In genomic region chr5:40733844-40734566, GRCm38 (mm10) we compare ENCODE assay signal across 15 mouse cellular contexts.
DNase-seq lines count a peak whose midpoint lies in the region; ATAC-seq and TF ChIP-seq lines count a peak whose summit lies in the region.
"Had no signal": no experiment of that assay in that cellular context is flagged by ENCODE, and none has a peak within 500 bp of the region (broad histone marks: within the 10 kb centered on the region; RNA-seq: fewer than 3 reads in every experiment).

No protein-coding gene starts in this region.

- TF ChIP-seq CTCF in kidney, postnatal 0 days (IDR thresholded peaks at IDR 0.05; ENCODE audit: low read depth): no peak
- TF ChIP-seq CTCF in Patski (IDR thresholded peaks at IDR 0.05): no peak
- TF ChIP-seq CTCF in forebrain, postnatal 0 days (IDR thresholded peaks at IDR 0.05; ENCODE audit: low read depth): no peak

- H3K27ac ChIP-seq in kidney, postnatal 0 days: no peak overlapping the region
- H3K27ac ChIP-seq in kidney, embryonic 15.5 days: no peak overlapping the region
- no peak overlapping the region for H3K27ac ChIP-seq in forebrain, postnatal 0 days (ENCODE audit: low read depth, low read length)
- H3K27ac ChIP-seq: embryonic facial prominence, embryonic 13.5 days; gastrocnemius, adult 2 months; hindbrain, embryonic 15.5 days; limb, embryonic 10.5 days; lung, embryonic 15.5 days had no signal

- H3K36me3 ChIP-seq in kidney, postnatal 0 days (ENCODE audit: insufficient read depth, low read length): no peaks in the 10 kb centered on the region
- no peaks in the 10 kb centered on the region for H3K36me3 ChIP-seq in kidney, embryonic 15.5 days
- H3K36me3 ChIP-seq in forebrain, postnatal 0 days (ENCODE audit: insufficient read depth): no peaks in the 10 kb centered on the region
- H3K36me3 ChIP-seq: embryonic facial prominence, embryonic 13.5 days; hindbrain, embryonic 15.5 days; limb, embryonic 10.5 days; lung, embryonic 15.5 days had no signal

- POLR2A ChIA-PET in Patski (lab: Charles Lee): no interaction called here

- CTCF ChIA-PET in Patski (lab: Charles Lee): no interaction called here

- no peak overlapping the region for H3K4me3 ChIP-seq in kidney, postnatal 0 days (replicated peaks; ENCODE audit: low read depth, low read length)
- H3K4me3 ChIP-seq in kidney, embryonic 15.5 days (replicated peaks): no peak overlapping the region
- no peak overlapping the region for H3K4me3 ChIP-seq in forebrain, postnatal 0 days (ENCODE audit: low read depth, low read length)
- H3K4me3 ChIP-seq: embryonic facial prominence, embryonic 13.5 days; gastrocnemius, adult 2 months; hindbrain, embryonic 15.5 days; limb, embryonic 10.5 days; lung, embryonic 15.5 days had no signal

- in situ Hi-C loops in Patski (cut with MboI; ENCODE audit: low pct_unique_long_range_greater_than_20kb): no loop called here

- peak; percentile 42 for ATAC-seq in frontal cortex, adult (ENCODE audit: low TSS enrichment)
- ATAC-seq in kidney, postnatal 0 days (replicated peaks; ENCODE audit: low FRiP score, low read depth): no peak
- ATAC-seq in kidney, embryonic 15.5 days (replicated peaks; ENCODE audit: low FRiP score): no peak
- ATAC-seq in Patski: peak; percentile 21
- peak; percentile 34; the same call in 1 of the 2 replicates for ATAC-seq in forebrain, postnatal 0 days

- WGBS in kidney, postnatal 0 days: 77% methylated on average over 2 of the region's 2 CpGs
- 88% methylated on average over 2 of the region's 2 CpGs for WGBS in kidney, embryonic 15.5 days
- WGBS in forebrain, postnatal 0 days: 43% methylated on average over 2 of the region's 2 CpGs

- no peaks in the 10 kb centered on the region for H3K4me1 ChIP-seq in kidney, postnatal 0 days (replicated peaks; ENCODE audit: insufficient read depth, low read length)
- no peaks in the 10 kb centered on the region for H3K4me1 ChIP-seq in kidney, embryonic 15.5 days
- no peaks in the 10 kb centered on the region for H3K4me1 ChIP-seq in forebrain, postnatal 0 days (ENCODE audit: insufficient read depth)
- H3K4me1 ChIP-seq: embryonic facial prominence, embryonic 13.5 days; hindbrain, embryonic 15.5 days; limb, embryonic 10.5 days; lung, embryonic 15.5 days had no signal

- no peak overlapping the region for H3K9ac ChIP-seq in kidney, postnatal 0 days (ENCODE audit: low read depth, low read length)
- H3K9ac ChIP-seq in kidney, embryonic 15.5 days: no peak overlapping the region
- H3K9ac ChIP-seq in forebrain, postnatal 0 days: no peak overlapping the region
- H3K9ac ChIP-seq: embryonic facial prominence, embryonic 13.5 days; hindbrain, embryonic 15.5 days; lung, embryonic 15.5 days had no signal

- H3K27me3 ChIP-seq in kidney, postnatal 0 days (ENCODE audit: insufficient read depth, low read length): no peaks in the 10 kb centered on the region
- H3K27me3 ChIP-seq in kidney, embryonic 15.5 days: no peaks in the 10 kb centered on the region
- H3K27me3 ChIP-seq in Patski: no peaks in the 10 kb centered on the region
- no peaks in the 10 kb centered on the region for H3K27me3 ChIP-seq in forebrain, postnatal 0 days (ENCODE audit: insufficient read depth, low read length)
- H3K27me3 ChIP-seq: embryonic facial prominence, embryonic 13.5 days; hindbrain, embryonic 15.5 days; lung, embryonic 15.5 days had no signal

- no peak overlapping the region for H3K4me2 ChIP-seq in kidney, postnatal 0 days (ENCODE audit: low read length)
- H3K4me2 ChIP-seq in kidney, embryonic 15.5 days: no peak overlapping the region
- H3K4me2 ChIP-seq in forebrain, postnatal 0 days (ENCODE audit: low read depth): no peak overlapping the region
- H3K4me2 ChIP-seq: embryonic facial prominence, embryonic 13.5 days; hindbrain, embryonic 15.5 days; lung, embryonic 15.5 days had no signal

- DNase-seq in frontal cortex, postnatal 14 days (ENCODE audit: low spot score in 2 of 2): no peak
- peak; percentile 64 for DNase-seq in kidney, postnatal 0 days (ENCODE audit: low spot score)
- DNase-seq in Patski (ENCODE audit: low read depth, low spot score): no peak
- DNase-seq in forebrain, postnatal 0 days: peak; percentile 76
- no peak for DNase-seq in testis, postnatal 10 days (ENCODE audit: low spot score)
- no peak for DNase-seq in gastrocnemius, adult 18-20 months (ENCODE audit: low spot score)
- DNase-seq: adrenal gland, postnatal 14 days; cerebellum, adult 11-12 months; gastrocnemius, adult 2 months had no signal

- no peaks in the 10 kb centered on the region for H3K9me3 ChIP-seq in kidney, postnatal 0 days (replicated peaks; ENCODE audit: low read length)
- H3K9me3 ChIP-seq in kidney, embryonic 15.5 days (replicated peaks): no peaks in the 10 kb centered on the region
- H3K9me3 ChIP-seq in forebrain, postnatal 0 days (ENCODE audit: low read length): no peaks in the 10 kb centered on the region
- H3K9me3 ChIP-seq: embryonic facial prominence, embryonic 13.5 days; hindbrain, embryonic 15.5 days; limb, embryonic 10.5 days; lung, embryonic 15.5 days had no signal

Comparison
In these comparisons a context has a peak if more than half of its experiments do, and no peak if none do; other contexts are left out.
1. ATAC-seq: peak in frontal cortex, adult (single experiment), Patski (single experiment) and forebrain, postnatal 0 days (single experiment); none in kidney, postnatal 0 days (single experiment) and kidney, embryonic 15.5 days (single experiment).
2. DNase-seq: peak in kidney, postnatal 0 days (single experiment) and forebrain, postnatal 0 days (single experiment); none in frontal cortex, postnatal 14 days (0 of 2), Patski (single experiment), testis, postnatal 10 days (single experiment) and gastrocnemius, adult 18-20 months (single experiment).